Mouse (Mus musculus) Patski (cell line): Measurements from ENCODE around the gene Nxph1. TPM values are rescaled to one million over a fixed set of nuclear protein-coding genes. Genes with fewer than 3 reads are reported as not detected.

Experiments used
- ATAC-seq: fragments of 100-300 bp; one replicate; pipeline ENCODE4 v1.8.0; 2021
- CTCF ChIA-PET: fragments of 350-600 bp; sonication (Branson Sonifier 250); formaldehyde crosslinking; loops from one replicate; lab custom pipeline; 2022; ENCODE audit warnings: inconsistent platforms; lab: Charles Lee
- POLR2A ChIA-PET: fragments of 350-600 bp; sonication (Branson Sonifier 250); formaldehyde crosslinking; loops from one replicate; lab custom pipeline; 2022; ENCODE audit warnings: antibody characterized with exemption, inconsistent platforms; lab: Charles Lee
- DNase-seq: peaks from one replicate; pipeline ENCODE4 v3.0.0-alpha.2; 2011; ENCODE audit warnings: low read depth, low spot score
- H3K27me3 ChIP-seq: fragments of 371-371 bp; one replicate; pipeline ENCODE4 v1.5.1; 2021
- CTCF ChIP-seq: fragments of 100-300 bp; IDR thresholded peaks from one replicate; pipeline ENCODE4 v1.5.1; 2021
- in situ Hi-C: fragments of 300-500 bp; cut with MboI; formaldehyde crosslinking; loops from 3 replicates; pipeline ENCODE4 v1.11.1; 2018; ENCODE audit warnings: low pct_unique_long_range_greater_than_20kb, mixed read lengths
- polyA plus RNA-seq: library from polyadenylated mRNA; unstranded; gene quantifications from one replicate; pipeline ENCODE4 v1.2.3, GENCODE M21; 2021

Nxph1 gene
- polyA plus RNA-seq, 1 experiment from 2014 or later = not detected

- POLR2A ChIA-PET = no interaction called here
- DNase-seq (no peak), ATAC-seq (no peak)
- in situ Hi-C loops = no loop called here
- peaks cover 72% of the 10 kb centered on the region for H3K27me3 ChIP-seq
- no peak for TF ChIP-seq CTCF
- CTCF ChIA-PET = no interaction called here
These were observed 510 bp downstream of the Nxph1 start for GRCm38 (mm10) chr6:8948471-8949411.

- no peak for DNase-seq
- no peak for ATAC-seq
- H3K27me3 ChIP-seq = peaks cover 73% of the 10 kb centered on the region
- in situ Hi-C loops = no loop called here
- ChIA-PET CTCF (no interaction called here), POLR2A (no interaction called here)
- no peak for TF ChIP-seq CTCF
These were observed 1.5 kb downstream of the Nxph1 start for GRCm38 (mm10) chr6:8949665-8950201.

- TF ChIP-seq CTCF = no peak
- ATAC-seq (no peak), DNase-seq (no peak)
- H3K27me3 ChIP-seq = peaks cover 78% of the 10 kb centered on the region
- ChIA-PET CTCF (no interaction called here), POLR2A (no interaction called here)
- in situ Hi-C loops = no loop called here
These were observed 2.5 kb downstream of the Nxph1 start for GRCm38 (mm10) chr6:8950611-8951325.

- peaks cover 84% of the 10 kb centered on the region for H3K27me3 ChIP-seq
- no peak for TF ChIP-seq CTCF
- in situ Hi-C loops = no loop called here
- ATAC-seq (no peak), DNase-seq (no peak)
- POLR2A ChIA-PET = no interaction called here
- CTCF ChIA-PET = no interaction called here
These were observed 3.1 kb downstream of the Nxph1 start for GRCm38 (mm10) chr6:8951326-8951695.

GRCm38 (mm10) chr6:8951884-8952590 lies 3.8 kb downstream of the Nxph1 start:
- in situ Hi-C loops = no loop called here
- TF ChIP-seq CTCF = no peak
- peaks cover 88% of the 10 kb centered on the region for H3K27me3 ChIP-seq
- ChIA-PET POLR2A (no interaction called here), CTCF (no interaction called here)
- DNase-seq = no peak
- no peak for ATAC-seq

- TF ChIP-seq CTCF = no peak
- no peak for DNase-seq
- no peak for ATAC-seq
- peaks cover 61% of the 10 kb centered on the region for H3K27me3 ChIP-seq
- CTCF ChIA-PET = no interaction called here
- in situ Hi-C loops = no loop called here
- POLR2A ChIA-PET = no interaction called here
These were observed 7.7 kb downstream of the Nxph1 start for GRCm38 (mm10) chr6:8955817-8956529.

- in situ Hi-C loops = no loop called here
- ChIA-PET POLR2A (no interaction called here), CTCF (no interaction called here)
- no peak for TF ChIP-seq CTCF
- DNase-seq (no peak), ATAC-seq (no peak)
- H3K27me3 ChIP-seq = peaks cover 57% of the 10 kb centered on the region
These were observed 8.7 kb downstream of the Nxph1 start for GRCm38 (mm10) chr6:8956743-8957528.

- H3K27me3 ChIP-seq = peaks cover 52% of the 10 kb centered on the region
- ChIA-PET POLR2A (no interaction called here), CTCF (no interaction called here)
- no peak for DNase-seq
- in situ Hi-C loops = no loop called here
- TF ChIP-seq CTCF = no peak
- ATAC-seq = no peak
These were observed 9.3 kb downstream of the Nxph1 start for GRCm38 (mm10) chr6:8957529-8957887.

GRCm38 (mm10) chr6:8958081-8958919 lies 10.1 kb downstream of the Nxph1 start:
- CTCF ChIA-PET = no interaction called here
- DNase-seq = no peak
- in situ Hi-C loops = no loop called here
- TF ChIP-seq CTCF = peak; percentile 20
- H3K27me3 ChIP-seq = peaks cover 47% of the 10 kb centered on the region
- no peak for ATAC-seq
- POLR2A ChIA-PET = no interaction called here
